Mouse (Mus musculus) midbrain, embryonic 11.5 days (tissue): ENCODE results near the gene Tbx15. TPM values are rescaled to one million over a fixed set of nuclear protein-coding genes. Genes with fewer than 3 reads are reported as not detected.

ENCODE experiments used
- ATAC-seq: fragments of 200-750 bp; cut with Nextera tagmentation; 2 replicates; pipeline ENCODE4 v1.8.0; 2017; ENCODE audit warnings: moderate TSS enrichment, moderate library complexity; ENCODE audit not compliant: low FRiP score
- DNase-seq: peaks from one replicate; pipeline ENCODE4 v3.0.0; 2015; ENCODE audit warnings: low spot score; ENCODE audit errors: missing footprints
- H3K27ac ChIP-seq: fragments of 300-500 bp; sonication (generic); 2 replicates; pipeline ENCODE4 v1.5.1; 2014; ENCODE audit warnings: low read depth, low read length
- H3K27me3 ChIP-seq: fragments of 300-500 bp; sonication (generic); 2 replicates; pipeline ENCODE4 v1.6.1; 2014; ENCODE audit warnings: mild to moderate bottlenecking, low read length, moderate library complexity, mixed read lengths; ENCODE audit not compliant: control insufficient read depth, insufficient read depth
- H3K36me3 ChIP-seq: fragments of 300-500 bp; sonication (generic); 2 replicates; pipeline ENCODE4 v1.6.1; 2014; ENCODE audit warnings: mild to moderate bottlenecking, low read length, moderate library complexity, mixed read lengths; ENCODE audit not compliant: control insufficient read depth, insufficient read depth
- H3K4me1 ChIP-seq: fragments of 300-500 bp; sonication (generic); 2 replicates; pipeline ENCODE4 v1.6.1; 2014; ENCODE audit warnings: low read length; ENCODE audit not compliant: control insufficient read depth, insufficient read depth
- H3K4me2 ChIP-seq: fragments of 300-500 bp; sonication (generic); 2 replicates; pipeline ENCODE4 v1.6.1; 2014; ENCODE audit warnings: mild to moderate bottlenecking, moderate library complexity
- H3K4me3 ChIP-seq: fragments of 300-500 bp; sonication (generic); 2 replicates; pipeline ENCODE4 v1.5.1; 2014; ENCODE audit warnings: low read depth, low read length
- H3K9ac ChIP-seq: fragments of 300-500 bp; sonication (generic); 2 replicates; pipeline ENCODE4 v1.6.1; 2014; ENCODE audit warnings: low read length
- H3K9me3 ChIP-seq: fragments of 300-500 bp; sonication (generic); 2 replicates; pipeline ENCODE4 v1.6.1; 2016; ENCODE audit warnings: low read length; ENCODE audit not compliant: control insufficient read depth
- WGBS: fragments of 180-500 bp; shearing (Covaris S2); extraction: QIAGEN DNeasy Blood & Tissue Kit; methylation state at CpG from one replicate; pipeline ENCODE4 v1.1.7; 2014; 5-methylcytosine and 5-hydroxymethylcytosine counted together
- polyA plus RNA-seq: library from polyadenylated mRNA; unstranded; fragments of >200 nt; fragmentation: Nextera tagmentation; extraction: Ambion mirVana; gene quantifications from 2 replicates; pipeline ENCODE4 v1.2.1, GENCODE M21; 2014

The Tbx15 gene
- polyA plus RNA-seq, 1 experiment from 2014 or later: 1.6 TPM

GRCm38 (mm10) chr3:99235116-99235803 lies 4.9 kb upstream of the Tbx15 start:
- under 1% methylated on average over 23 of the region's 23 CpGs for WGBS
- Histone ChIP-seq H3K4me3 (no peak overlapping the region), H3K4me1 (no peaks in the 10 kb centered on the region), H3K9me3 (no peaks in the 10 kb centered on the region), H3K4me2 (no peak overlapping the region), H3K36me3 (no peaks in the 10 kb centered on the region), H3K9ac (no peak overlapping the region), H3K27ac (no peak overlapping the region), H3K27me3 (peaks cover 70% of the 10 kb centered on the region)
- peak; percentile 95 for DNase-seq
- ATAC-seq: no peak

GRCm38 (mm10) chr3:99235804-99236755 lies 4.1 kb upstream of the Tbx15 start:
- Histone ChIP-seq H3K9ac (no peak overlapping the region), H3K27ac (no peak overlapping the region), H3K4me2 (no peak overlapping the region), H3K4me3 (no peak overlapping the region), H3K4me1 (peaks cover under 1% of the 10 kb centered on the region), H3K36me3 (no peaks in the 10 kb centered on the region), H3K27me3 (peaks cover 78% of the 10 kb centered on the region), H3K9me3 (no peaks in the 10 kb centered on the region)
- ATAC-seq (no peak), DNase-seq (peak; percentile 96)
- WGBS: 2% methylated on average over 18 of the region's 18 CpGs

- H3K27me3 ChIP-seq: peaks cover 97% of the 10 kb centered on the region
- H3K9me3 ChIP-seq: no peaks in the 10 kb centered on the region
- DNase-seq: peak; percentile 91
- no peak overlapping the region for H3K4me2 ChIP-seq
- no peak overlapping the region for H3K9ac ChIP-seq
- peaks cover 6% of the 10 kb centered on the region for H3K4me1 ChIP-seq
- H3K27ac ChIP-seq: no peak overlapping the region
- no peak overlapping the region for H3K4me3 ChIP-seq
- 0% methylated on average over 1 of the region's 1 CpGs for WGBS
- H3K36me3 ChIP-seq: no peaks in the 10 kb centered on the region
- no peak for ATAC-seq
These were observed 1.5 kb upstream of the Tbx15 start for GRCm38 (mm10) chr3:99238691-99239090.

- DNase-seq: peak; percentile 93
- H3K4me1 ChIP-seq: peaks cover 6% of the 10 kb centered on the region
- ATAC-seq: no peak
- under 1% methylated on average over 20 of the region's 20 CpGs for WGBS
- no peaks in the 10 kb centered on the region for H3K36me3 ChIP-seq
- H3K4me3 ChIP-seq: no peak overlapping the region
- H3K4me2 ChIP-seq: no peak overlapping the region
- H3K27me3 ChIP-seq: peaks cover 97% of the 10 kb centered on the region
- H3K9ac ChIP-seq: no peak overlapping the region
- H3K9me3 ChIP-seq: no peaks in the 10 kb centered on the region
- H3K27ac ChIP-seq: no peak overlapping the region
These were observed 708 bp upstream of the Tbx15 start for GRCm38 (mm10) chr3:99239301-99240045.

GRCm38 (mm10) chr3:99240811-99241738 lies 894 bp downstream of the Tbx15 start:
- DNase-seq: peak; percentile 97
- Histone ChIP-seq H3K36me3 (no peaks in the 10 kb centered on the region), H3K27me3 (peaks cover 97% of the 10 kb centered on the region), H3K9ac (no peak overlapping the region), H3K9me3 (no peaks in the 10 kb centered on the region), H3K27ac (no peak overlapping the region), H3K4me2 (peak overlapping the region; percentile 19; the same call in 1 of the 2 replicates), H3K4me1 (peaks cover 6% of the 10 kb centered on the region), H3K4me3 (peak overlapping the region; percentile 7; the same call in 1 of the 2 replicates)
- peak; percentile 61; the same call in 1 of the 2 replicates for ATAC-seq
- WGBS: under 1% methylated on average over 50 of the region's 50 CpGs

- Histone ChIP-seq H3K27me3 (peaks cover 100% of the 10 kb centered on the region), H3K27ac (no peak overlapping the region), H3K4me2 (no peak overlapping the region), H3K9ac (no peak overlapping the region), H3K4me1 (peaks cover 6% of the 10 kb centered on the region), H3K4me3 (no peak overlapping the region), H3K9me3 (no peaks in the 10 kb centered on the region), H3K36me3 (no peaks in the 10 kb centered on the region)
- DNase-seq (peak; percentile 93), ATAC-seq (no peak)
- 1% methylated on average over 8 of the region's 8 CpGs for WGBS
These were observed 2.3 kb downstream of the Tbx15 start for GRCm38 (mm10) chr3:99242481-99242880.

GRCm38 (mm10) chr3:99245341-99245740 lies 5.2 kb downstream of the Tbx15 start:
- Histone ChIP-seq H3K4me3 (no peak overlapping the region), H3K4me1 (peaks cover 8% of the 10 kb centered on the region), H3K9ac (no peak overlapping the region), H3K4me2 (no peak overlapping the region), H3K9me3 (no peaks in the 10 kb centered on the region), H3K27me3 (peaks cover 99% of the 10 kb centered on the region), H3K27ac (no peak overlapping the region), H3K36me3 (no peaks in the 10 kb centered on the region)
- no peak for ATAC-seq
- WGBS: 10% methylated on average over 3 of the region's 3 CpGs
- no peak for DNase-seq

GRCm38 (mm10) chr3:99246629-99247028 lies 6.4 kb downstream of the Tbx15 start:
- Histone ChIP-seq H3K27me3 (peaks cover 99% of the 10 kb centered on the region), H3K4me2 (no peak overlapping the region), H3K4me3 (no peak overlapping the region), H3K9me3 (no peaks in the 10 kb centered on the region), H3K36me3 (no peaks in the 10 kb centered on the region), H3K4me1 (peaks cover 2% of the 10 kb centered on the region; the same call in 1 of the 2 replicates), H3K27ac (no peak overlapping the region), H3K9ac (no peak overlapping the region)
- no peak for ATAC-seq
- DNase-seq: peak; percentile 84
- WGBS: 43% methylated on average over 3 of the region's 3 CpGs
